Mouse (Mus musculus): ENCODE measurements around the gene Gm28036. TPM values are rescaled to one million over a fixed set of nuclear protein-coding genes. Genes with fewer than 3 reads are reported as not detected.

Gene Gm28036
- polyA plus RNA-seq (2017; shearing (Covaris generic)): 35.0 TPM

GRCm38 (mm10) chr2:156126992-156127391 is at the start of gene Gm28036:
Gm28036 (minus strand) TSS chr2:156127092.

GRCm38 (mm10) chr2:156143953-156144724 is 17.2 kb upstream of the Gm28036 start, which contains the start of the genes Romo1 and Nfs1:
Romo1 (plus strand) TSS chr2:156144039.
Nfs1 (minus strand) TSS chr2:156144186.

GRCm38 (mm10) chr2:156111358-156112079 is 15.4 kb downstream of the Gm28036 start, which contains the start of the genes Cpne1 and Rbm12:
Cpne1 (minus strand) TSS chr2:156111965.
Rbm12 (minus strand) TSS chr2:156111978.

GRCm38 (mm10) chr2:156065099-156066041 is 61.5 kb downstream of the Gm28036 start, which contains the start of gene Spag4:
Spag4 (plus strand) TSS chr2:156065175.

GRCm38 (mm10) chr2:156052816-156053215 is 74.1 kb downstream of the Gm28036 start, which contains the start of gene Fer1l4:
Fer1l4 (minus strand) TSS chr2:156052947.

Other genes with a start within 250 kb of the Gm28036 start
- 52.5 TPM for gene Uqcc1, start 196.8 kb downstream of the Gm28036 start, polyA plus RNA-seq (2017; shearing (Covaris generic))
- gene Gm15557, start 186.4 kb downstream of the Gm28036 start, polyA plus RNA-seq (2017; shearing (Covaris generic)): not detected
- not detected for gene Gdf5, start 181.7 kb downstream of the Gm28036 start, polyA plus RNA-seq (2017; shearing (Covaris generic))
- 60.0 TPM for gene Cep250, start 170.6 kb downstream of the Gm28036 start, polyA plus RNA-seq (2017; shearing (Covaris generic))
- gene 6430550D23Rik, start 119.1 kb downstream of the Gm28036 start, polyA plus RNA-seq (2017; shearing (Covaris generic)): 1.8 TPM
- 165 TPM for gene Ergic3, start 119.0 kb downstream of the Gm28036 start, polyA plus RNA-seq (2017; shearing (Covaris generic))
- not detected for gene Fer1l4, start 74.1 kb downstream of the Gm28036 start, polyA plus RNA-seq (2017; shearing (Covaris generic))
- gene Spag4, start 61.9 kb downstream of the Gm28036 start, polyA plus RNA-seq (2017; shearing (Covaris generic)): 0.14 TPM
- 108 TPM for gene Cpne1, start 15.1 kb downstream of the Gm28036 start, polyA plus RNA-seq (2017; shearing (Covaris generic))
- gene Rbm12, start 15.1 kb downstream of the Gm28036 start, polyA plus RNA-seq (2017; shearing (Covaris generic)): 55.1 TPM
- 228 TPM for gene Romo1, start 16.9 kb upstream of the Gm28036 start, polyA plus RNA-seq (2017; shearing (Covaris generic))
- gene Nfs1, start 17.1 kb upstream of the Gm28036 start, polyA plus RNA-seq (2017; shearing (Covaris generic)): 66.3 TPM
- gene Rbm39, start 53.1 kb upstream of the Gm28036 start, polyA plus RNA-seq (2017; shearing (Covaris generic)): 789 TPM
- 95.7 TPM for gene Phf20, start 69.4 kb upstream of the Gm28036 start, polyA plus RNA-seq (2017; shearing (Covaris generic))
- gene Cnbd2, start 185.2 kb upstream of the Gm28036 start, polyA plus RNA-seq (2017; shearing (Covaris generic)): 5.6 TPM
- 10.2 TPM for gene Scand1, start 185.6 kb upstream of the Gm28036 start, polyA plus RNA-seq (2017; shearing (Covaris generic))